Mouse (Mus musculus) ovary, postnatal 10 days (tissue): Measurements from ENCODE around the gene Erich3.

ENCODE experiments used
- DNase-seq: peaks from one replicate; pipeline ENCODE4 v3.0.0; 2022; ENCODE audit warnings: low spot score

The Erich3 gene

DNA sequence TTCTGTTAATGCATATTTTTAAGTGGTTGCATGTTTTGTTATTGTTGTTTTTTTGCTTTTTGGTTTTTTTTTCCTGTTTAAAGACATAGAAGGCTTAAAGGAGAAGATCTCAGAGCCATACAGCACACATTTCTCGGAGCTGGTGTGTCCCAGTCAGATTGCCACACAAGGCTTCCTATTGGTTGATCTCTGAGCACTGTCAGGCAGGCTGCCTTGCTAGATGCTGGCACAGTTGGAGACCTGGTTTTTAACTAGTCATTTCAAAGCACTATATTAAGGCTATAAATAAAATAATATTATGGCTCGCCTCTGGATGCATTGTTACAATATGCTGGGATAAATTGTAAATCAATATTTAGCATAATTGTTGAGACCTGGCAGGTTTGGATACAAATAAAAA lies 18.9 kb downstream of the Erich3 start:
- no peak for DNase-seq

GRCm38 (mm10) chr3:154683667-154684066 lies 20.0 kb downstream of the Erich3 start:
- DNase-seq, result no peak

DNA sequence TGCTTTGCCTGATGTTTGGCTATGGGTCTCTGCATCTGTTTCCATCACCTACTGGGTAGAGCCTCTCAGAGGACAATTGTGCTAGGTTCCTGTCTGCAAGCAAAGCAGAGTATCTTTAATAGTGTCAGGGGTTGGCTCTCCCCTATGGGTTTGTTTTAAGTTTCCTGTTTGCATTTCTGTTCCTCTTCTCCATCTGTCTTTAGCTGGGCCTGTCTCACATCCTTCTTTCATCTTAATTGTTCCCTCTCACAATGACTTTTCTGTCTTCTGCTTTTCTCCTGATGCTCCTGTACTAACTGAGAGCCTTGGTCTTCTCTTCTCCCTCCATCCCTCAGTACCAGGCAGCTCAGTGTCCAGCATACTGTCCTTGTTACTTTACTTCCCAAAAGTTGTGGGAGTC lies 26.6 kb downstream of the Erich3 start:
- no peak for DNase-seq

GRCm38 (mm10) chr3:154691897-154692571 lies 28.4 kb downstream of the Erich3 start:
- DNase-seq, result no peak

DNA sequence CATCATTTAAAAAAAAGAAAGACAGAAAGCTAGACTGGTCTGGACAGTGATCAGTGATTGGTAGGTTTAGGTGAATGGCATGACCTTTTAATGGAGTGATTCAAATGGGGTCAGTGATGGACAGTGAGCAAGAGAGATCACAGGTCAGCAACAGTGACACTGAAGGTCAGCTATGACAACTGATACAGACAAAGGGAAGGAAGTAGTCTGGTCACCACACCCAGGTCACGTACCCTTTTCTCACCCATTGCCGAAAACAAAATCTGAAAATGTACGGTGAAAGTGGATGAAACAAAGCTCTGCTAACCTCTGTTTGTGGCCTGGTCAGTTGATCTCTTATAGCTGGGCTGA lies 28.9 kb downstream of the Erich3 start:
- DNase-seq, result no peak

GRCm38 (mm10) chr3:154693902-154694301 lies 30.2 kb downstream of the Erich3 start:
- DNase-seq, result no peak

DNA sequence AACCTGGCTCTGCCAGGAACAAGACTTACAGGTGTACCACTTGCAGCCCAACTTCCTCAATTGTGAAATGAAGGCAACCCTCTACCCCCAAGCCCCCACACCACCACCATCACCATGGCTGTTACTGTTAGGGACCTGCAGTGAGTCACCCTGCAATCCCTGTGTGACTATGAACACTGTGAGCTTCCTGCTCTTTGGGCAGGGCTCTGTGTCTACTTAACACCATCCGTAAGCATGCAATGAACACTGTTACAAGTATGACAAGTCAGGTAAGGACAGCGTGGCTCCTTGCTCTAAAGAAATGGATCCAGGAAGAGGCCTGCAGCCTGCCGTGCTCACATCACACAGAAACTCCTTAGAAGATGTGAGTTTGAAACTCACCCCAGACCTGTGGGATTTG lies 33.0 kb downstream of the Erich3 start:
- DNase-seq, result no peak

- no peak for DNase-seq
Measured at GRCm38 (mm10) chr3:154698907-154699306, 35.2 kb downstream of the Erich3 start.

GRCm38 (mm10) chr3:154700296-154700695 lies 36.6 kb downstream of the Erich3 start:
- no peak for DNase-seq

- no peak for DNase-seq
Measured at GRCm38 (mm10) chr3:154700735-154701134, 37.1 kb downstream of the Erich3 start.

DNA sequence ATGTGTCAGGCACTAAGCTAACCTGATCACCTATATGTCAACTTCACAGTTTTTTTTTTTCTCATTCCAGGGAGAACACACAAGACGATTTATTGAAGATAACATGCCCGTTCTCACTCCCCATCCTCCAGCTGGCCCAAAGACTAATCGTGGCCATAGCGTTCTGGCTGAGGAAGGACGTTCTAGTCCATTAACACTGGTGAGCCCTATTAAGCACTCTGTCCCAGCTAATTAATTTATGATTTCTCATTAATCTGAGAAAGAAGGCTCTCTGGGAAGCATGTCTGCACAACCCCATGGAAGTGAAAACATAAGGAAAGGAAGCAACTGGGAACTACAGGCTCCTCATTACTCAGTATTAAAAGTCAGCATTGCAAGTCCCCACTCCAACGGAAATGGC lies 41.1 kb downstream of the Erich3 start:
- no peak for DNase-seq

- no peak for DNase-seq
Measured at GRCm38 (mm10) chr3:154708150-154708549, 44.5 kb downstream of the Erich3 start.

DNA sequence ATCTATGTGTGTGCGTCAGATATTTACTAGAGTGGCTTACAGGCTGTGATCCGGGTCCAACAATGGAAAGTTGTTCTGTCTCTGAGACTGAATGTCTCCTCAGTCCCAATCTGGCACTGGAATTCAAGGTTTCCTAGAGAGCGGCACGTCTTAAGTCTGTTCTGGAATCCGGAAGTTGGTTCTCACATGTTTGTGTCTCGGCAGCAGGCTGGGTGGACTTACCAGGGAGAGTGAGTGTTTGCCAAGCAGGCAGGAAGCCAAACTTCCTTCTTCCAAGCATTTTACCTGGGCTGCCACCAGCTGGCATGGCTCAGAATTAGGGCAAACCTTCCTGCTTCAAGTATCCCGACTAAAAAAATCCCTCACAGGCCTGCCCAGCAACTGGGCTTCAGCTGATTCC lies 59.5 kb downstream of the Erich3 start:
- DNase-seq, result no peak

- no peak for DNase-seq
Measured at GRCm38 (mm10) chr3:154731431-154731830, 67.8 kb downstream of the Erich3 start.

DNA sequence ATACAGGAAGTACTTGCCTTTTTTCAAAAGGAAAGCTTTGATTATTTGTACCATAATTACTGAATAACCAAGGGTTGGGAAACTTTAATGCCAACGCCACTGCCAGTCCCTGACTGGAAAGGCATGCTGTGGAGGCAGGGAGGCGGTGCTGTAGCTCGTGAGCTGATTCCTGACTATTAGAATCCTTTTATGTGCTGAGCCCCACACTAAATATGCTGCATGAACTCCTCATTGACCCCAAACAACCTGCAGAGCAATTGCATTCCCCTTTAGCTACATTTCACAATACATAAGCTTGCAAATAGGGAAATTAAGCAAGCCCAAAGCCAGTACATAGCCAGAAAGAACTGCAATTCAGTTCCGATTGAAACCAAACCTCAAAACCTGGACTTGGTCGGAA lies 77.8 kb downstream of the Erich3 start:
- DNase-seq, result no peak

- no peak for DNase-seq
Measured at GRCm38 (mm10) chr3:154742927-154743326, 79.3 kb downstream of the Erich3 start.

DNA sequence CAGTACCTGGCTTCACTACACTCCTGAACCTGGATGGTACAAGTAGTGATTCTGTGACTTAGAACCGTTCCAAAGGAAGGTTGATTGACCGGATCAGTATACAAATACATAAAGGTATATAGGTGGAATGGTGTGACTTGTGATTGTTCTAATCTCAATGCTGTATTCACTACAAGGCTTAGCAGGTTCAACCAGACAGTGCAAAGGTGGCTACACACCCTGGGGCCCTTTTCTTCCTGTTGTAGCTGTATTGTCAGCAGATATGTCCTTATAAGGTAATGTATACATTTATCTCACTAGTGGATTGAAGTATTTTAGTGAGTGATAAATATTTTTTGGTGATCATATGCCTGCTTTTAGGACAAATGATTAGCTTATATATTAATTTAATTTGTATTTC lies 80.7 kb downstream of the Erich3 start:
- no peak for DNase-seq

DNA sequence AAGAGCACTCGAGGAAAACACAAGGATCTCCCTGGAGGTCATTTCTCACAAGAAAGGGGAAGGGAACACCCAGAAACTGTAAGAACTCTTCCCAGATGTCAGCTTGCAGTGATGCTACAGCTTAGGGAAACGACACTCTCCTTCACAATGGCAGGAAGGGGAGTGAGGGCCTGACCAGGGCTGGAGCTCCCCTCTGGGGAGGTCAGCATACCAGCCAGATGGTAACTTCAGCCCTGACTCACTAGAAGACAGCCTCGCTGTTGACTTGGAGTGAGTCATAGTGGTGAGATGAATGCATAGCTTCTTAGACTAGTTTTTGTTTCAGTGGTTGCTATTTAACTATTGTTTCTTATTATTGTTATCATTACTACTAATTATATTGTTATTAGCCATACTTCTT lies 90.8 kb downstream of the Erich3 start:
- DNase-seq, result no peak

- no peak for DNase-seq
Measured at GRCm38 (mm10) chr3:154755225-154755624, 91.6 kb downstream of the Erich3 start.

GRCm38 (mm10) chr3:154758089-154758488 lies 94.4 kb downstream of the Erich3 start:
- no peak for DNase-seq

DNA sequence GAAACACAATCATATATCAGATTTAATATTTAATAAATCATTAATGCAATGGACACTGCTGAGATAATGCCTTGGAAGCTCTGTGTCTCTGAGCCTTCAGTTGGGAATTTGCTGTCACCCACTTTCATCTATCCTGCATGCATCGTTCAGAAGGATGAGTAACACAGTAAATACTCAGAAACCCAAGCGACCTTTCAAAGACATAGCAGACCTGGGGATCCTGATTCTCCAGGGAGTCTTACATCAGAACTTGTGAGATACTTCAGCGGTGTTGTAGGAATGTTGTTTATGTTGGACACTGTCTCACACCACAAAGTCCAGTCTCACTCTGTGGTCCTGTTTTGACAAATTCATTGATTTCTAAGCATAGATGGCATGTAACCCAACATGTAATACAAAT lies 97.4 kb downstream of the Erich3 start:
- no peak for DNase-seq

- no peak for DNase-seq
Measured at GRCm38 (mm10) chr3:154763374-154763773, 99.7 kb downstream of the Erich3 start.

GRCm38 (mm10) chr3:154764115-154764514 lies 100.5 kb downstream of the Erich3 start:
- no peak for DNase-seq

- DNase-seq, result no peak
Measured at GRCm38 (mm10) chr3:154766321-154766720, 102.7 kb downstream of the Erich3 start.

GRCm38 (mm10) chr3:154771651-154772050 lies 108.0 kb downstream of the Erich3 start:
- no peak for DNase-seq
